Mouse (Mus musculus) testis, adult 2 months (tissue): ENCODE measurements at regions not wholly inside any gene's neighbourhood (a gene's known extent, or its start where the extent isn't known, plus 50 kb on each side); places are given as distances from the start of the nearest gene placed in this dataset.

ENCODE experiments used
- CTCF ChIP-seq: fragments of 200-500 bp; IDR thresholded peaks from 2 replicates; pipeline ENCODE4 v1.5.1; 2012; ENCODE audit warnings: low read depth, mild to moderate bottlenecking, inconsistent platforms, low read length, moderate library complexity; ENCODE audit not compliant: control insufficient read depth, insufficient read depth, insufficient replicate concordance
- POLR2A ChIP-seq: fragments of 200-500 bp; IDR thresholded peaks from 2 replicates; pipeline ENCODE4 v1.6.1; 2012; ENCODE audit warnings: low read depth, mild to moderate bottlenecking, inconsistent platforms, low read length, moderate library complexity; ENCODE audit not compliant: control insufficient read depth

DNA sequence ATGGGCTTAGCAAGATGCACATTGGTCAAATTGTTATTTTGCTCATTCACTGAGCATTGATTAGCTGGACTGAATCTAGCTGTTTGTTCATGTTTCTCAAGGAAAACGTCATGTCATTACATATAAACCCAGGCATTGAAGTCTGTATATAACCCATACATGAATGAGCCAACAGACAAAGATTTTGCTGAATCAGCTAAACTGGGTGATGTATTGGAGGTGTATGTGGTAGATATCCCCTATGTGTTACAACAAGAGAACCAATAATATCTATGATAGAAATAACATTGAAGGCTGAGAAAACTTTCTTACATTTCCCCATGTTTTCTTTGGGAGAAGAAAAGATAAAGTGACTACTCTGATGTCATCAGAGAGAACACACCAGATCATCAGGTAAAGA, 362.3 kb downstream of the Ets1 start:
- TF ChIP-seq CTCF (no peak), POLR2A (no peak)
